Mouse (Mus musculus) forebrain, embryonic 10.5 days (tissue): ENCODE results near the gene Lyz2. TPM values are rescaled to one million over a fixed set of nuclear protein-coding genes. Genes with fewer than 3 reads are reported as not detected.
"Not testable (repeated sequence)": the region's sequence is repeated elsewhere in the genome, so short reads cannot be mapped to it uniquely, and the experiment has no call there.

Source experiments
- DNase-seq: peaks from one replicate; pipeline ENCODE4 v3.0.0-alpha.2; 2017; ENCODE audit warnings: low spot score; ENCODE audit errors: extremely low spot score
- H3K27ac ChIP-seq: fragments of 300-500 bp; sonication (generic); 2 replicates; pipeline ENCODE4 v1.5.1; 2016; ENCODE audit warnings: mild to moderate bottlenecking
- H3K27me3 ChIP-seq: fragments of 300-500 bp; sonication (generic); 2 replicates; pipeline ENCODE4 v1.6.1; 2016; ENCODE audit warnings: mild to moderate bottlenecking; ENCODE audit not compliant: poor library complexity, severe bottlenecking
- H3K36me3 ChIP-seq: fragments of 300-500 bp; sonication (generic); replicated peaks from 2 replicates; pipeline ENCODE4 v1.6.1; 2016; ENCODE audit warnings: mild to moderate bottlenecking, moderate library complexity
- H3K4me1 ChIP-seq: fragments of 300-500 bp; sonication (generic); 2 replicates; pipeline ENCODE4 v1.6.1; 2016
- H3K4me3 ChIP-seq: fragments of 300-500 bp; sonication (generic); 2 replicates; pipeline ENCODE4 v1.5.1; 2016; ENCODE audit warnings: mild to moderate bottlenecking, moderate library complexity
- H3K9me3 ChIP-seq: fragments of 300-500 bp; sonication (generic); 2 replicates; pipeline ENCODE4 v1.6.1; 2016; ENCODE audit warnings: mild to moderate bottlenecking, moderate library complexity
- WGBS: fragments of 180-500 bp; shearing (Covaris S2); methylation state at CpG from one replicate; pipeline ENCODE4 v1.1.7; 2016; 5-methylcytosine and 5-hydroxymethylcytosine counted together
- polyA plus RNA-seq: library from polyadenylated mRNA; unstranded; fragments of >200 nt; fragmentation: Nextera tagmentation; extraction: Ambion mirVana; gene quantifications from 2 replicates; pipeline ENCODE4 v1.2.1, GENCODE M21; 2016

Gene Lyz2
- polyA plus RNA-seq, 1 experiment from 2014 or later, result 10.0 TPM

GRCm38 (mm10) chr10:117281381-117281920 lies 670 bp downstream of the Lyz2 start:
- Histone ChIP-seq H3K27ac (no peak overlapping the region), H3K36me3 (no peaks in the 10 kb centered on the region), H3K9me3 (no peaks in the 10 kb centered on the region), H3K4me3 (no peak overlapping the region), H3K4me1 (no peaks in the 10 kb centered on the region), H3K27me3 (no peaks in the 10 kb centered on the region)
- no peak for DNase-seq
- 89% methylated on average over 7 of the region's 7 CpGs for WGBS

- H3K27me3 ChIP-seq, result no peaks in the 10 kb centered on the region
Measured at GRCm38 (mm10) chr10:117280000-117280399, 2.1 kb downstream of the Lyz2 start.

GRCm38 (mm10) chr10:117278510-117278909 lies 3.6 kb downstream of the Lyz2 start:
- H3K27me3 ChIP-seq, H3K9me3 ChIP-seq, H3K27ac ChIP-seq, H3K36me3 ChIP-seq, DNase-seq, H3K4me3 ChIP-seq, H3K4me1 ChIP-seq: not testable (repeated sequence)
- WGBS, result 77% methylated on average over 2 of the region's 2 CpGs

More at GRCm38 (mm10) chr10:117280000-117280399, 2.1 kb downstream of the Lyz2 start:
- H3K9me3 ChIP-seq, result no peaks in the 10 kb centered on the region
- no peaks in the 10 kb centered on the region for H3K36me3 ChIP-seq
- H3K4me3 ChIP-seq, result no peak overlapping the region
- no peak for DNase-seq
- no peak overlapping the region for H3K27ac ChIP-seq
- 51% methylated on average over 1 of the region's 1 CpGs for WGBS
- H3K4me1 ChIP-seq, result no peaks in the 10 kb centered on the region

GRCm38 (mm10) chr10:117277779-117278178 lies 4.3 kb downstream of the Lyz2 start:
- 88% methylated on average over 9 of the region's 9 CpGs for WGBS
- not testable (repeated sequence) for H3K9me3 ChIP-seq, H3K4me3 ChIP-seq, H3K27ac ChIP-seq, H3K4me1 ChIP-seq, H3K27me3 ChIP-seq, H3K36me3 ChIP-seq
- DNase-seq, result peak; percentile 6

- no peak overlapping the region for H3K4me3 ChIP-seq
- H3K27ac ChIP-seq, result no peak overlapping the region
- H3K4me1 ChIP-seq, result no peaks in the 10 kb centered on the region
- no peaks in the 10 kb centered on the region for H3K9me3 ChIP-seq
- no peak for DNase-seq
- no peaks in the 10 kb centered on the region for H3K36me3 ChIP-seq
- 87% methylated on average over 10 of the region's 10 CpGs for WGBS
- H3K27me3 ChIP-seq, result no peaks in the 10 kb centered on the region
Measured at GRCm38 (mm10) chr10:117275681-117276369, 6.3 kb downstream of the Lyz2 start.

DNA sequence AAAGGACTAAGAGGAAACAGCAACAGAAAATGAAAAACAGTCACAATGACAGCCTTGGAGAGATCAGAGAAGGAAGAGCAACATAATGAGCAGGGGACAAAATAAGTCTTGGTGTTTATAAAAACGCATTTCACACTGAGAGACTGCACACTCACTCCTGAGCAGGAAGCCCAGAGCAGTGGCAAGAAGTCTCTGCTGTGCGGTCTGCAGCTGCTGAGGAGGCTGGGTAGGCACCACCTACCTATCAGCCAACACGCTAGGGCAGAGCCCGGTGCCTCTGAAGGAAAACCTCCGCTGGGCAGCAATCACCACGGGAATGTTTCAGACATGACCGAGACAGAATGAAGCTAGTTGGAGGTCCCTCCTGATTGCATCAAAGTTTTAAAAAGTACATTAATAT lies 7.5 kb downstream of the Lyz2 start:
- not testable (repeated sequence) for H3K4me3 ChIP-seq, H3K9me3 ChIP-seq, H3K27ac ChIP-seq, H3K27me3 ChIP-seq, DNase-seq, H3K36me3 ChIP-seq, H3K4me1 ChIP-seq
- 94% methylated on average over 4 of the region's 7 CpGs for WGBS

- Histone ChIP-seq H3K4me1 (no peaks in the 10 kb centered on the region), H3K27me3 (no peaks in the 10 kb centered on the region), H3K27ac (no peak overlapping the region), H3K4me3 (no peak overlapping the region), H3K36me3 (no peaks in the 10 kb centered on the region), H3K9me3 (no peaks in the 10 kb centered on the region)
- DNase-seq, result peak; percentile 6
Measured at GRCm38 (mm10) chr10:117272023-117272422, 10.1 kb downstream of the Lyz2 start.

- no peaks in the 10 kb centered on the region for H3K36me3 ChIP-seq
- peaks cover 7% of the 10 kb centered on the region for H3K4me1 ChIP-seq
- H3K27me3 ChIP-seq, result no peaks in the 10 kb centered on the region
- peaks cover 13% of the 10 kb centered on the region; the same call in 1 of the 2 replicates for H3K9me3 ChIP-seq
- no peak overlapping the region for H3K4me3 ChIP-seq
- no peak overlapping the region for H3K27ac ChIP-seq
- DNase-seq, result no peak
Measured at GRCm38 (mm10) chr10:117259870-117260269, 22.3 kb downstream of the Lyz2 start.

DNA sequence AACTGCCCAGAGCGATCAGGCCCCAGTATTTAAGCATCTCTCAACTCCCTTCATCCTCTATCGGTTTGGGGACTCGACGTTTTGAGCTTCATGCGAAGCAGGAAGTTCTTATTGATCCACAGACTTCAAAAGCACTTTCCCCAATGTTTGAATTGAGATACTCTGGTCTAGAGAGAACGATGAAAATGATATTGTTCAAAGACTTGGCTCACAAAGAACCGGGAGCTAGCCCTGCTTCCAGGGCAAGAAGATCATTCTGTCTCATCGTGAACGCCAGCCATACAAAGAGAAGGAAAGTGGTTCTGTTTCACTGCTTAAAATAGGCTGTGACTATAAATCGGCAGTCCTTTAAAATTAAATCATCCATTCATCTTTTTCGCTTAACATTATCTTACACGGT lies 43.5 kb downstream of the Lyz2 start, which contains the start of gene 9530003J23Rik:
TSS of gene 9530003J23Rik (minus strand) at position 101 of the 400 bp plus-strand sequence.
- Histone ChIP-seq H3K9me3 (no peaks in the 10 kb centered on the region), H3K27me3 (no peaks in the 10 kb centered on the region), H3K36me3 (no peaks in the 10 kb centered on the region), H3K27ac (no peak within 1 kb of the TSS), H3K4me3 (no peak within 1 kb of the TSS), H3K4me1 (no peaks in the 10 kb centered on the region)
- no peak for DNase-seq
- 93% methylated on average over 12 of the region's 12 CpGs for WGBS

DNA sequence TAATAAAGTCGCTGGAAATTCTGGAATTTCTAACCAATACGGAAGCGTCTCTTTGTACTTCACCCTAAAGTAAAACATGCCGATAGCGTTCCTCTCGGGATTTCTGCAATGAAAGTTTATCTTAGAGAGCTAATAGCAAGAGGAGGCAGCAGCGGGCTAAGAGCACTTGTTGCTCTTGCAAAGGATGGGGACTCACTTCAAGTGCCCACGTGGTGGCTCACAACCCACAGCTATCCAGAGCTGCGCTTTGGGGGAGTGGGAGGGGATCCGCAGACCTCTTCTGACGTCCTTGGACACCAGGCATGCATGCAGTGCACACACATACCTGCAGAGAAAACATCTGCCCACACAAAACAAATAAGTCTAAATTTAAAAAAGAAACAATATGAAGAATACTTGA lies 46.3 kb downstream of the Lyz2 start:
- no peaks in the 10 kb centered on the region for H3K9me3 ChIP-seq
- H3K4me3 ChIP-seq, result no peak overlapping the region
- H3K27me3 ChIP-seq, result no peaks in the 10 kb centered on the region
- no peak for DNase-seq
- no peaks in the 10 kb centered on the region for H3K36me3 ChIP-seq
- H3K4me1 ChIP-seq, result no peaks in the 10 kb centered on the region
- H3K27ac ChIP-seq, result no peak overlapping the region
- WGBS, result 67% methylated on average over 11 of the region's 11 CpGs

- Histone ChIP-seq H3K4me3 (no peak overlapping the region), H3K27me3 (no peaks in the 10 kb centered on the region), H3K9me3 (no peaks in the 10 kb centered on the region), H3K4me1 (0 out of 2 replicates have a peak, but pooled peaks cover 1% of the 10 kb centered on the region), H3K36me3 (no peaks in the 10 kb centered on the region), H3K27ac (no peak overlapping the region)
- DNase-seq, result no peak
- 69% methylated on average over 4 of the region's 4 CpGs for WGBS
Measured at GRCm38 (mm10) chr10:117234825-117235224, 47.3 kb downstream of the Lyz2 start.

- H3K36me3 ChIP-seq, result no peaks in the 10 kb centered on the region
- DNase-seq, result no peak
- H3K4me3 ChIP-seq, result no peak overlapping the region
- no peaks in the 10 kb centered on the region for H3K9me3 ChIP-seq
- 76% methylated on average over 16 of the region's 16 CpGs for WGBS
- H3K27me3 ChIP-seq, result no peaks in the 10 kb centered on the region
- H3K4me1 ChIP-seq, result peaks cover 8% of the 10 kb centered on the region
- no peak overlapping the region for H3K27ac ChIP-seq
Measured at GRCm38 (mm10) chr10:117229826-117230225, 52.3 kb downstream of the Lyz2 start.
